Mouse (Mus musculus) heart, embryonic 15.5 days (tissue): ENCODE data around the gene Aspn. TPM values are rescaled to one million over a fixed set of nuclear protein-coding genes. Genes with fewer than 3 reads are reported as not detected.

Experiments used
- ATAC-seq: fragments of 200-750 bp; cut with Nextera tagmentation; replicated peaks from 2 replicates; pipeline ENCODE4 v1.8.0; 2017; ENCODE audit warnings: low read depth, moderate TSS enrichment; ENCODE audit not compliant: insufficient number of reproducible peaks, insufficient read depth, low FRiP score
- H3K27ac ChIP-seq: fragments of 300-500 bp; sonication (generic); 2 replicates; pipeline ENCODE4 v1.5.1; 2015; ENCODE audit warnings: mild to moderate bottlenecking, inconsistent platforms
- H3K27me3 ChIP-seq: fragments of 300-500 bp; sonication (generic); 2 replicates; pipeline ENCODE4 v1.6.1; 2015; ENCODE audit warnings: inconsistent platforms
- H3K36me3 ChIP-seq: fragments of 300-500 bp; sonication (generic); 2 replicates; pipeline ENCODE4 v1.6.1; 2015; ENCODE audit warnings: mild to moderate bottlenecking, inconsistent platforms
- H3K4me1 ChIP-seq: fragments of 300-500 bp; sonication (generic); replicated peaks from 2 replicates; pipeline ENCODE4 v1.6.1; 2015; ENCODE audit warnings: inconsistent platforms
- H3K4me2 ChIP-seq: fragments of 300-500 bp; sonication (generic); 2 replicates; pipeline ENCODE4 v1.6.1; 2015; ENCODE audit warnings: inconsistent platforms, mild to moderate bottlenecking, moderate library complexity
- H3K4me3 ChIP-seq: fragments of 300-500 bp; sonication (generic); 2 replicates; pipeline ENCODE4 v1.5.1; 2015; ENCODE audit warnings: mild to moderate bottlenecking, inconsistent platforms
- H3K9ac ChIP-seq: fragments of 300-500 bp; sonication (generic); 2 replicates; pipeline ENCODE4 v1.6.1; 2015; ENCODE audit warnings: mild to moderate bottlenecking, inconsistent platforms
- H3K9me3 ChIP-seq: fragments of 300-500 bp; sonication (generic); replicated peaks from 2 replicates; pipeline ENCODE4 v1.6.1; 2016; ENCODE audit warnings: inconsistent platforms
- WGBS: fragments of 180-500 bp; shearing (Covaris S2); methylation state at CpG from one replicate; pipeline ENCODE4 v1.1.7; 2015; ENCODE audit warnings: mixed read lengths; 5-methylcytosine and 5-hydroxymethylcytosine counted together
- polyA plus RNA-seq: library from polyadenylated mRNA; unstranded; fragments of >200 nt; fragmentation: Nextera tagmentation; extraction: Ambion mirVana; gene quantifications from 2 replicates; pipeline ENCODE4 v1.2.1, GENCODE M21; 2015

Gene Aspn
- 31.8 and 32.2 TPM in 2 replicates for polyA plus RNA-seq

DNA sequence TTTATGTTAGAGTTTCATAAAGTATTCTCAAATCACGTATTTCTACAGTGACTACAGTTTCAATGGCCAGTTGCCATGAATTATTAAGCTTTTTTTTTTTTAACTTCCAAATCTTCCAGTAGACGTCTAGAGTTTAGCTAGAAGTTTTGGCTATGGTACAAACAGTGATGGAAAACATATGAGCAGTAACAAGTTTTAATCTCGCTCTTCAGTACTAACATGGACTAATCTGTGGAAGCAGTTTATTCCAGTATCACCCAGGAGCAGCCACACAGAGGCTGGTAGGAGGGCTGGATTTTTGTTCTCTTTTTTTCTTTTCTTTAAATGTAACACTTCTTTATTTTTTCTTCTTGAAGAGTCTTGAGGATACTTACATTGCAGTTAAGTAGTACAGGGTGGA, at the start of gene Aspn:
TSS of gene Aspn (plus strand) at position 165 of the 400 bp plus-strand sequence.
- Histone ChIP-seq H3K4me3 (0 out of 2 replicates have a peak within 1 kb of the TSS, but pooled peaks have one; percentile 14), H3K36me3 (no peaks in the 10 kb centered on the region), H3K9me3 (no peaks in the 10 kb centered on the region), H3K27ac (peak within 1 kb of the TSS; percentile 67; the same call in 1 of the 2 replicates), H3K4me1 (0 out of 2 replicates have a peak, but pooled peaks cover 2% of the 10 kb centered on the region), H3K9ac (no peak within 1 kb of the TSS), H3K27me3 (no peaks in the 10 kb centered on the region), H3K4me2 (peak within 1 kb of the TSS; percentile 21; the same call in 1 of the 2 replicates)
- 51% methylated on average over 3 of the region's 3 CpGs for WGBS
- 0 out of 2 replicates have a peak, but pooled peaks have one; percentile 31 for ATAC-seq

DNA sequence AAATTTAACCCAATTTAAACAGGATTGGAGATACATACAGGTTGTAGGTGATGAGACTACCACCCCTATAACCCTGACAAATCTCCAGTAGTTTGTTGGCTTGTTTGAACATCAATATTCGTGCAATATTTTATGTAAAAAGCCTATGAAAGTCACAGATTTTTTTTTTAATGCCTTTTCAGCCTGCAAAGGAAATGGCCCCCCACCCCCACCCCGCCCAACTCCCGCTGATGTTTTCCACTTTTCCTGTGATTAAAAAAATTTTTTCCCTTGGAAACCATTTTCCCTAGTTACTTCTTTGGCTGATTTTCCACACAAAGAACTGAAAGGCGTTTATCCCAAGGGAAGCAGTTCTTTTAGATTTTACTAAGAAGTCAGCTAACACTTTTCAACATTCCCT, 39.7 kb upstream of the Aspn start, which contains the start of gene Ecm2:
TSS of gene Ecm2 (plus strand) at position 301 of the 400 bp plus-strand sequence.
- 58% methylated on average over 4 of the region's 4 CpGs for whole genome bisulfite sequencing
- H3K4me3 ChIP-seq: no peak within 1 kb of the TSS
- H3K9ac ChIP-seq: no peak within 1 kb of the TSS
- H3K27me3 ChIP-seq: no peaks in the 10 kb centered on the region
- no peaks in the 10 kb centered on the region for H3K9me3 ChIP-seq
- H3K36me3 ChIP-seq: no peaks in the 10 kb centered on the region
- H3K4me2 ChIP-seq: peak within 1 kb of the TSS; percentile 20; the same call in 1 of the 2 replicates
- no peak for ATAC-seq
- 0 out of 2 replicates have a peak, but pooled peaks cover 3% of the 10 kb centered on the region for H3K4me1 ChIP-seq
- peak within 1 kb of the TSS; percentile 40 for H3K27ac ChIP-seq

DNA sequence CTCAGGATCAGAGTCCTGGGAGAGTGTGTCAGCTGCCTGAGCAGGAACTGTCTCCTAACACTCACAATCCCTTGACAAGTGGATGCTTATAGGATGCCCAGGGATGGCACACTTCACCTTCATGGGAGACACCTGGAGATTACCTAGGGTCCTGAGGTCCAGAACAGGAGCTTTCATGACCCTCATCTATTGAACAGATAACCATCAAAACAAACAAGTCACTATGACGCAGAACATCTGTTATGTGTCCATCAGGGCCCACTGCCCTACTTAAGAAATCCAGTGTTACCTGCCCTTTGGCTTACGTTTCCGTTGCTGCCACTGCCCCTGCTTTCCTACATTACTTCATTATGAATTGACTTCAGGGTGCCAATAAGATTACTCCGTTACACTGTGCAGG, 38.5 kb upstream of the Aspn start:
- 79% methylated on average over 4 of the region's 4 CpGs for WGBS
- Histone ChIP-seq H3K9ac (no peak overlapping the region), H3K4me1 (0 out of 2 replicates have a peak, but pooled peaks cover 3% of the 10 kb centered on the region), H3K27me3 (no peaks in the 10 kb centered on the region), H3K9me3 (no peaks in the 10 kb centered on the region), H3K4me3 (no peak overlapping the region), H3K4me2 (peak overlapping the region; percentile 20; the same call in 1 of the 2 replicates), H3K36me3 (no peaks in the 10 kb centered on the region), H3K27ac (no peak overlapping the region)
- ATAC-seq: no peak

DNA sequence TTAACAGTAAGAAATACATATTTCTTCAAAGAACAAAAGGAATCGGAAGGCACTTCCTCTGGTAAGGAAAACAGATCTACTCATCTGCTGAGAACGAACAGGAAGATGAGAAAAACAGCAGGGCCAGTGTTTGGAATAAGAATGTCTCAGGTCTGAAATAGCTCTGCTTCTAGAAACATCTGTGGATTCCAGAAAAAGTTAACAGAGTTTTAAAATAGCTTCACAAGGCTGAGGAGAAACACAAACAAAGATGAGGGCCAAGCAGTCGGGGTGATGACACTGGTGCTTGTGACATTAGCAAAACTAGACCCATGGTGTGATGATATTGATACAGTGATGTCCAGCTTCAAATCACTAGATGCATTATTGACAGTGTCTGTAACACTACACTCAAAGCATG, 37.1 kb upstream of the Aspn start:
- H3K4me1 ChIP-seq: 0 out of 2 replicates have a peak, but pooled peaks cover 3% of the 10 kb centered on the region
- H3K4me3 ChIP-seq: no peak overlapping the region
- H3K27me3 ChIP-seq: no peaks in the 10 kb centered on the region
- H3K9ac ChIP-seq: no peak overlapping the region
- no peak overlapping the region for H3K27ac ChIP-seq
- ATAC-seq: no peak
- H3K9me3 ChIP-seq: no peaks in the 10 kb centered on the region
- H3K36me3 ChIP-seq: no peaks in the 10 kb centered on the region
- WGBS: 41% methylated on average over 3 of the region's 3 CpGs
- H3K4me2 ChIP-seq: no peak overlapping the region

DNA sequence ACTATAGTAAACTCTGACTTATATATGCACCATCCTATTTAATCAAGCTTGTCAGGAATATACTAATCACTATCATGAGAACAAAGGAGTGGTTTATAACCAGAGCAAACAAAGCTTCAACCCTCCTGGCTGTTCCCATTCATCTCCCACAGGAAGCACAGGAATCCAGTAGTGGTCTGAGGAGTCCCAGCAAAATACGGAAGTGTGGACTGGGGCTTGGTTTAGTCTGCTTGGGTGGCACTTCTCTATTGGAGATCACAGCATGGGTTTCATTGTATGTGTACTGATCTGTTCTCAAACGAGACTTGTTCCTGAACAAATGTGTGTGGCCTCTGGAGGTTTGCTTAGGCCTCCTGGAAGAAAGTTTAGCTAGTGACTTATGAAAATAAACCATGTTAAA, 25.5 kb upstream of the Aspn start:
- Histone ChIP-seq H3K36me3 (no peaks in the 10 kb centered on the region), H3K27me3 (no peaks in the 10 kb centered on the region), H3K27ac (no peak overlapping the region), H3K4me3 (no peak overlapping the region), H3K9ac (no peak overlapping the region), H3K4me2 (no peak overlapping the region), H3K4me1 (no peaks in the 10 kb centered on the region), H3K9me3 (no peaks in the 10 kb centered on the region)
- 55% methylated on average over 2 of the region's 2 CpGs for WGBS
- ATAC-seq: no peak

DNA sequence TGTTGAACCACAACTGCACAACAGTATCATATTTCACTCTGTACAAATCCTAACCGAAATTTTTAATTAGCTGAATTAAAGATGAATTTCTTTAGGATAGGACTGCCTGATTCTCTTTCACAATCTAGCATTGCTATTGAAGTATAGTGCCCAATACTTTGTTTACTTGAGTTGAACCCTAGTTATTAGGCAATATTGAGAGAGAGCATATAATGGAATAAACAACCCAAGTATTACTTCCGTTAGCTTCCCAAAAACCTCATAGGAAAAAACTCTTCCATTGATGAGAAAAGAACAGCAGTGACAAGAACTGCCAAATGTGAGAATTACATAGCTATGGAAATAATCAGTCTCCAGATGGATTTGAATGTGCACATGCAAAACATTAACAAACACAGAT, 18.0 kb upstream of the Aspn start:
- H3K9me3 ChIP-seq: no peaks in the 10 kb centered on the region
- no peak overlapping the region for H3K27ac ChIP-seq
- H3K4me3 ChIP-seq: no peak overlapping the region
- H3K36me3 ChIP-seq: no peaks in the 10 kb centered on the region
- WGBS: 84% methylated on average over 2 of the region's 2 CpGs
- H3K4me1 ChIP-seq: no peaks in the 10 kb centered on the region
- no peak for ATAC-seq
- H3K9ac ChIP-seq: no peak overlapping the region
- no peaks in the 10 kb centered on the region for H3K27me3 ChIP-seq
- H3K4me2 ChIP-seq: no peak overlapping the region

DNA sequence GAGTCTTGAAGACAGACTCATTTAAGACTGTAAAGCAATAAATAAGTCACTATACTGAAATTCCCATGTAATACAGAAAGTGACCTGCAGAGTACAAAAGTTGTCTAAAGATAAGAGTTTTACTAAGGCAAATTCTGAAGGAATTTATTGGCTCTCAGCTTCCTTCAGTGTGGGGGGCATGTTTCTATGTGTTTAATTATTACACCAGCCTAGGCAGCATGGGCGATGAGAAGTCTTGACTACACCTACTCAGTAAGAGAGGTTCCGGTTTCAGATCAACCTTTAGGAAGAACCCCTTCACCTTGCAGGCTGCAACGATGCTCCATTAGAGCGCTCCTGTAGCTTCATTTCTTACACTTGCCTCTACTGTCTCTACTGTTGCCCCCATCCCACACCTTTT, 13.6 kb upstream of the Aspn start:
- Histone ChIP-seq H3K27ac (no peak overlapping the region), H3K9ac (no peak overlapping the region), H3K36me3 (no peaks in the 10 kb centered on the region), H3K27me3 (no peaks in the 10 kb centered on the region), H3K4me3 (no peak overlapping the region), H3K9me3 (no peaks in the 10 kb centered on the region), H3K4me2 (no peak overlapping the region), H3K4me1 (no peaks in the 10 kb centered on the region)
- no peak for ATAC-seq
- WGBS: 92% methylated on average over 4 of the region's 4 CpGs

DNA sequence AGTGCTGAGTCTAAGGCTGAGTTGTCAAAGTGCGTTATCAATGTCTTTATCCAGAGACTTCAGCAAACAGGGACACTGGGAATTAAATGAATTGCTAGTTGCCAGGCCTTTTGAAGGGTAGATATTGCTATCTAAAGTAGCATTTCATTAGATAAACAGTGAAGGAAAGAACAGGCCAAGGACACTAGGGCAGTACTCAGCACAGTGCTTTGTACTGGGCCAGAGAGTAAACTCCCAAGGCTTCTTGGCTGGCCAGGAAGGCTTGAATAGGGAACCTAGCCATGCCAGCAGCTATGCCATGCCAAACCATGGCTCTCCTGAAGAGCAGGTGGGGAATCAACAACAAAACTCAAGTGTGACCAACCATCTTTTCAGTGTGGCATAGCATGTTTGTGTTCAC, 7.3 kb upstream of the Aspn start:
- WGBS: 92% methylated on average over 1 of the region's 1 CpGs

DNA sequence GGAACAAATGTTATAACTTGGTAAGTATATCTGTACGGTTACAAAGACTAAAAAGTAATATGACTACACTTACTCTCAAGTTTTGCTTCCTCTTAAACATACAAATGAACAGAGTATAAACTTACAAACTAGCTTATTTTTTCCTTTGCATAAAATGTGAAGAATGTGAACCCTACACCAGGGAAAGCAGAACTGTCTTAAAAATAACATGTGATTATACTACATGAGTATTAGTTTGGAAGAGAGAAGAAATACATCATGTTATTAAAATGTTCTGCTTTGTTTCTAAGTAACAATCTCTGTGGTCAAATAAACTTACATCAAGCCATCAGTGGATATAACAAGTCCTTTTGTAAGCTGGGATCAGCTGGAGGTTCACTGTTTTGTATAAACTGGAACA, 5.5 kb upstream of the Aspn start:
- no peak overlapping the region for H3K27ac ChIP-seq
- ATAC-seq: no peak

More for the DNA sequence above, 7.3 kb upstream of the Aspn start:
- no peak overlapping the region for H3K4me3 ChIP-seq
- no peak overlapping the region for H3K4me2 ChIP-seq
- no peaks in the 10 kb centered on the region for H3K27me3 ChIP-seq
- H3K27ac ChIP-seq: no peak overlapping the region
- ATAC-seq: no peak
- no peaks in the 10 kb centered on the region for H3K9me3 ChIP-seq
- no peak overlapping the region for H3K9ac ChIP-seq
- H3K4me1 ChIP-seq: no peaks in the 10 kb centered on the region
- H3K36me3 ChIP-seq: no peaks in the 10 kb centered on the region

DNA sequence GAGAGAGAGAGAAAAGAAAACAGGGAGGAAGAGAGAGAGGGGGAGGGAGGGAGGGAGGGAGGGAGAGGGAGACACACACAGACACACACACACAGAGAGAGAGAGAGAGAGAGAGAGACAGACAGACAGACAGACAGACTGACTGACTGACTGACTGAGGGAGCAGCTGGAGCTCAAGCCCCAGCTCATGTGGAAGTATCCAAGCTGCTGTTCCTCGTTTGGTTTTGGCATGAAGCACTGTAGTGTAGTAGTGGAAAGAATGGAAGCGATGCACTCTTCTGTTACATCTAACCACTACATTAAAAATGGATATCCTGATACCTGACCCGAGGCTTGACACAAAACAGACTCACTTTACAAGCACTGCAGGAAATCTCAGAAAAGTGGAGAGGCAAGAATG, 1.4 kb downstream of the Aspn start:
- no peak for ATAC-seq
- Histone ChIP-seq H3K4me2 (peak overlapping the region; percentile 21; the same call in 1 of the 2 replicates), H3K4me3 (peak overlapping the region; percentile 14; the same call in 1 of the 2 replicates), H3K36me3 (no peaks in the 10 kb centered on the region), H3K4me1 (0 out of 2 replicates have a peak, but pooled peaks cover 2% of the 10 kb centered on the region), H3K9me3 (no peaks in the 10 kb centered on the region), H3K9ac (no peak overlapping the region), H3K27me3 (no peaks in the 10 kb centered on the region), H3K27ac (peak overlapping the region; percentile 67)
- 23% methylated on average over 3 of the region's 3 CpGs for WGBS

More for the DNA sequence above, 5.5 kb upstream of the Aspn start:
- no peak overlapping the region for H3K4me3 ChIP-seq
- H3K9me3 ChIP-seq: no peaks in the 10 kb centered on the region
- no peaks in the 10 kb centered on the region for H3K4me1 ChIP-seq
- 88% methylated on average over 1 of the region's 1 CpGs for whole genome bisulfite sequencing
- H3K9ac ChIP-seq: no peak overlapping the region
- H3K4me2 ChIP-seq: no peak overlapping the region
- H3K36me3 ChIP-seq: no peaks in the 10 kb centered on the region
- no peaks in the 10 kb centered on the region for H3K27me3 ChIP-seq

DNA sequence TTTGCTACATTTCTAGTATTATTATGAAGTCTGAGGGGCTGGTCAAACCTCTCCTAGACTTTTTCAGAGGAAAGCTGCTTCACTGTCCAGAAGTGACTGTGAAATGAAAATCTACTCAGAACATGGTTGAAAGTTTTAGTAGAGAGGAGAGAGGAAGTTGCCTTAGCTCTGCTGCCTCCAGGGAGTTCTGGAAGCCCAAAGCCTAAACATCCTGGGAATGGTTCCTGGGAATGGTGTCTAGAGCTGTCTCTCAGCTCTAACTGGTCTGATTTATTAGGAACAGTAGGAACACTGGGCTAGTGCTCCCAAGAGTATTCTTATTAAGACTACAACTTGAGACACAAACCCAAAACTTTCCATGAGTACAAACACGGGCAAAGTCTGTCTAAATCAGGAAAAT, 2.3 kb downstream of the Aspn start:
- Histone ChIP-seq H3K4me2 (peak overlapping the region; percentile 13; the same call in 1 of the 2 replicates), H3K4me1 (0 out of 2 replicates have a peak, but pooled peaks cover 2% of the 10 kb centered on the region), H3K27ac (peak overlapping the region; percentile 45), H3K9me3 (no peaks in the 10 kb centered on the region), H3K4me3 (no peak overlapping the region), H3K9ac (no peak overlapping the region), H3K36me3 (no peaks in the 10 kb centered on the region), H3K27me3 (no peaks in the 10 kb centered on the region)
- no peak for ATAC-seq
- WGBS: 81% methylated on average over 1 of the region's 1 CpGs

DNA sequence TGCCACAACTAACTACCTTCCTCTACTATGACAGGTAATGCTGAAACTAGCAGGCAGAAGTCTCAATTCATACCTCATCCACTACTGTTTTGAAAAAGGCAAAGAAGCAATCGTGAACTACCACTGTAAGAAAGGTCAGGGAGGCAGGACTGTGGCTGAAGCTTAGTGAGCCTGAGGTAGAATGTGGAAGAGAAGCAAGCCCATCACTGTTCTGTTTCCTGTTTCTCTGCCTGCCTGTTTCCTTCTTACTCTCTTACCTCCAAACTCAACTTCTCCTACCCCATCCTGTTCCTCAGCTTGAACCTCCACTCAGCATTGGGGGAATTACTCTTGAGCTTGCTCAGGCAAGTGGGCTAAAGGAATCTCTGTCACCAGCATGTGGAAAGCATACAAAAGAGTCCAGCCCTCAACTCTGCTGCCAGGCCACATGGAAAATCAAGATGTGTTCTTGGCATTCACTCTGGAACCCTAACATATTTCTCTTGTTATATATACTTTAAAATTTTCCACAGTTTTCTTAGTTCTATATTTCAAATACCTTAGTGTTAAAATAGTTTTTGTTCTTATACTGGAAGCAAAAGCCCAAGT, 3.4 kb downstream of the Aspn start:
- no peaks in the 10 kb centered on the region for H3K36me3 ChIP-seq
- 73% methylated on average over 1 of the region's 1 CpGs for WGBS
- H3K27ac ChIP-seq: 0 out of 2 replicates have a peak overlapping the region, but pooled peaks have one; percentile 25
- H3K9ac ChIP-seq: no peak overlapping the region
- no peaks in the 10 kb centered on the region for H3K9me3 ChIP-seq
- 0 out of 2 replicates have a peak, but pooled peaks cover 2% of the 10 kb centered on the region for H3K4me1 ChIP-seq
- H3K4me3 ChIP-seq: no peak overlapping the region
- H3K27me3 ChIP-seq: no peaks in the 10 kb centered on the region
- no peak overlapping the region for H3K4me2 ChIP-seq
- ATAC-seq: no peak
